Mouse (Mus musculus) lung, embryonic 14.5 days (tissue): ENCODE results near the gene Atf6b. TPM values are rescaled to one million over a fixed set of nuclear protein-coding genes. Genes with fewer than 3 reads are reported as not detected.
A peak's percentile ranks its signal among the peaks of the same experiment; 100 is the strongest.

Source experiments
- ATAC-seq: fragments of 200-750 bp; cut with Nextera tagmentation; 2 replicates; pipeline ENCODE4 v1.8.0; 2017; ENCODE audit warnings: mild to moderate bottlenecking, moderate TSS enrichment, moderate library complexity; ENCODE audit not compliant: insufficient read depth
- DNase-seq: peaks from one replicate; pipeline ENCODE4 v3.0.0-alpha.2; 2015
- H3K27ac ChIP-seq: fragments of 300-500 bp; sonication (generic); 2 replicates; pipeline ENCODE4 v1.5.1; 2014; ENCODE audit warnings: low read depth, mild to moderate bottlenecking, moderate library complexity
- H3K27me3 ChIP-seq: fragments of 300-500 bp; sonication (generic); 2 replicates; pipeline ENCODE4 v1.6.1; 2014; ENCODE audit warnings: low read length, control low read depth; ENCODE audit not compliant: insufficient read depth
- H3K36me3 ChIP-seq: fragments of 300-500 bp; sonication (generic); 2 replicates; pipeline ENCODE4 v1.6.1; 2014; ENCODE audit warnings: control low read depth; ENCODE audit not compliant: insufficient read depth
- H3K4me1 ChIP-seq: fragments of 300-500 bp; sonication (generic); 2 replicates; pipeline ENCODE4 v1.6.1; 2014; ENCODE audit warnings: antibody characterized with exemption, control low read depth; ENCODE audit not compliant: insufficient read depth
- H3K4me2 ChIP-seq: fragments of 300-500 bp; sonication (generic); 2 replicates; pipeline ENCODE4 v1.6.1; 2014; ENCODE audit warnings: mild to moderate bottlenecking
- H3K4me3 ChIP-seq: fragments of 300-500 bp; sonication (generic); 2 replicates; pipeline ENCODE4 v1.5.1; 2014; ENCODE audit warnings: low read depth, low read length
- H3K9ac ChIP-seq: fragments of 300-500 bp; sonication (generic); 2 replicates; pipeline ENCODE4 v1.6.1; 2014
- H3K9me3 ChIP-seq: fragments of 300-500 bp; sonication (generic); 2 replicates; pipeline ENCODE4 v1.6.1; 2016; ENCODE audit warnings: low read depth, low read length, control low read depth
- CTCF ChIP-seq: IDR thresholded peaks from 2 replicates; pipeline ENCODE4 v1.5.1; 2016; ENCODE audit warnings: antibody characterized with exemption, low read depth
- WGBS: fragments of 180-500 bp; shearing (Covaris S2); extraction: QIAGEN DNeasy Blood & Tissue Kit; methylation state at CpG from one replicate; pipeline ENCODE4 v1.1.7; 2014; 5-methylcytosine and 5-hydroxymethylcytosine counted together
- polyA plus RNA-seq: library from polyadenylated mRNA; unstranded; fragments of >200 nt; fragmentation: Nextera tagmentation; extraction: Ambion mirVana; gene quantifications from 2 replicates; pipeline ENCODE4 v1.2.1, GENCODE M21; 2014

Atf6b gene
- polyA plus RNA-seq, 1 experiment from 2014 or later, result 74.8 TPM

- Histone ChIP-seq H3K9me3 (no peaks in the 10 kb centered on the region), H3K36me3 (peaks cover 29% of the 10 kb centered on the region), H3K27me3 (no peaks in the 10 kb centered on the region), H3K4me2 (peak overlapping the region; percentile 95), H3K9ac (peak overlapping the region; percentile 86), H3K27ac (peak overlapping the region; percentile 90), H3K4me3 (peak overlapping the region; percentile 96), H3K4me1 (peaks cover 8% of the 10 kb centered on the region; the same call in 1 of the 2 replicates)
- TF ChIP-seq CTCF, result no peak
- DNase-seq (no peak), ATAC-seq (no peak; the same call in 1 of the 2 replicates)
- 12% methylated on average over 24 of the region's 24 CpGs for WGBS
Observed at GRCm38 (mm10) chr17:34604511-34605237, 42.3 kb upstream of the Atf6b start.

- H3K4me3 ChIP-seq, result peak overlapping the region; percentile 96
- 0% methylated on average over 27 of the region's 30 CpGs for WGBS
- no peaks in the 10 kb centered on the region for H3K9me3 ChIP-seq
- no peaks in the 10 kb centered on the region for H3K27me3 ChIP-seq
- TF ChIP-seq CTCF, result no peak
- peak; percentile 97 for DNase-seq
- H3K27ac ChIP-seq, result peak overlapping the region; percentile 90
- ATAC-seq, result peak; percentile 36
- peaks cover 30% of the 10 kb centered on the region for H3K36me3 ChIP-seq
- H3K4me2 ChIP-seq, result peak overlapping the region; percentile 95
- peak overlapping the region; percentile 86 for H3K9ac ChIP-seq
- peaks cover 8% of the 10 kb centered on the region; the same call in 1 of the 2 replicates for H3K4me1 ChIP-seq
Observed at GRCm38 (mm10) chr17:34605609-34606008, 41.3 kb upstream of the Atf6b start.

- H3K9ac ChIP-seq, result peak overlapping the region; percentile 86
- no peaks in the 10 kb centered on the region for H3K9me3 ChIP-seq
- peaks cover 32% of the 10 kb centered on the region for H3K36me3 ChIP-seq
- WGBS, result 11% methylated on average over 32 of the region's 32 CpGs
- H3K4me2 ChIP-seq, result peak overlapping the region; percentile 95
- peak overlapping the region; percentile 96 for H3K4me3 ChIP-seq
- peaks cover 8% of the 10 kb centered on the region; the same call in 1 of the 2 replicates for H3K4me1 ChIP-seq
- no peak for DNase-seq
- no peak for TF ChIP-seq CTCF
- H3K27me3 ChIP-seq, result no peaks in the 10 kb centered on the region
- ATAC-seq, result no peak
- peak overlapping the region; percentile 90 for H3K27ac ChIP-seq
Observed at GRCm38 (mm10) chr17:34606186-34607039, 40.5 kb upstream of the Atf6b start.

GRCm38 (mm10) chr17:34607997-34608396 lies 38.9 kb upstream of the Atf6b start:
- no peaks in the 10 kb centered on the region for H3K27me3 ChIP-seq
- no peak overlapping the region for H3K4me2 ChIP-seq
- no peak for ATAC-seq
- peak overlapping the region; percentile 13; the same call in 1 of the 2 replicates for H3K9ac ChIP-seq
- no peaks in the 10 kb centered on the region for H3K9me3 ChIP-seq
- 87% methylated on average over 7 of the region's 7 CpGs for WGBS
- no peak overlapping the region for H3K27ac ChIP-seq
- DNase-seq, result no peak
- TF ChIP-seq CTCF, result no peak
- peaks cover 41% of the 10 kb centered on the region for H3K36me3 ChIP-seq
- peaks cover 8% of the 10 kb centered on the region; the same call in 1 of the 2 replicates for H3K4me1 ChIP-seq
- H3K4me3 ChIP-seq, result no peak overlapping the region

- no peak for TF ChIP-seq CTCF
- Histone ChIP-seq H3K4me2 (no peak overlapping the region), H3K9me3 (no peaks in the 10 kb centered on the region), H3K4me1 (peaks cover 4% of the 10 kb centered on the region; the same call in 1 of the 2 replicates), H3K27ac (no peak overlapping the region), H3K9ac (no peak overlapping the region), H3K27me3 (no peaks in the 10 kb centered on the region), H3K36me3 (peaks cover 68% of the 10 kb centered on the region), H3K4me3 (no peak overlapping the region)
- ATAC-seq (no peak), DNase-seq (no peak)
- 94% methylated on average over 8 of the region's 8 CpGs for WGBS
Observed at GRCm38 (mm10) chr17:34611050-34611449, 35.9 kb upstream of the Atf6b start.

- Histone ChIP-seq H3K4me1 (no peaks in the 10 kb centered on the region), H3K27ac (no peak overlapping the region), H3K9ac (no peak overlapping the region), H3K4me3 (no peak overlapping the region), H3K27me3 (no peaks in the 10 kb centered on the region), H3K36me3 (peaks cover 65% of the 10 kb centered on the region), H3K4me2 (no peak overlapping the region), H3K9me3 (no peaks in the 10 kb centered on the region)
- no peak for ATAC-seq
- TF ChIP-seq CTCF, result no peak
- 88% methylated on average over 11 of the region's 11 CpGs for WGBS
- no peak for DNase-seq
Observed at GRCm38 (mm10) chr17:34613054-34613645, 33.8 kb upstream of the Atf6b start.
